Mouse (Mus musculus): Measurements from ENCODE around the gene Gbx2.

- TF ChIP-seq EP300 (IDR thresholded peaks at IDR 0.05; ENCODE audit: low read depth) (no peak), CTCF (IDR thresholded peaks at IDR 0.05; ENCODE audit: low read depth) (peak; percentile 79)
These were observed 9.2 kb upstream of the Gbx2 start for GRCm38 (mm10) chr1:89939981-89940726.

Measured in liver, embryonic 14.5 days (tissue).